Mouse (Mus musculus): ENCODE data around the gene Crlf3.

DNA sequence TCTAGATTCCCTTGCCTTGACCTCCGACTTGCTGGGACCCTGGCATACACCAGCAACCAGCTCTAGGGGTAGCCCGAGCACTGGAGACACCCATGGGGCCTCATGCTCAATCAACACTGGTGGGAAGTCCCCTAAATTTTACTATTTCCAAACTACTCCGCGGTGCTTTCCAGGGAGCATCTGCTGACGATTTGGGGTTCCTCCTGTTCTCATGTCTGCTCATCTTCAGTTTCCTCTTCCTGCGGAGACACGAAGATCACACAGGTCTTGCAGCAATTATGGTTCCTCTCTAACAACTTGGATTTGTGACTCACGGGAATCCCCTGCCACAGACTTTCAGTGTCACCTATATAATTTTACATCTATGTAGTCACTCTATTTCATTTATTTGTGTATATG is 37.4 kb downstream of the Crlf3 start:
- TF ChIP-seq FLI1 (IDR thresholded peaks at IDR 0.05; ENCODE audit: low read length) = no peak
- no peak for TF ChIP-seq GATA1 (IDR thresholded peaks at IDR 0.05; ENCODE audit: borderline replicate concordance, low read length)
